18 mouse cellular contexts compared by ENCODE assay signal in genomic region chr3:68325575-68325974, GRCm38 (mm10).
"Had no signal": no experiment of that assay in that cellular context is flagged by ENCODE, and none has a peak within 500 bp of the region (broad histone marks: within the 10 kb centered on the region; RNA-seq: fewer than 3 reads in every experiment).

No protein-coding gene starts in this region.

- H3K4me1 ChIP-seq: kidney, embryonic 15.5 days; limb, embryonic 12.5 days; limb, embryonic 15.5 days; midbrain, embryonic 12.5 days; neural tube, embryonic 13.5 days had no signal

- ATAC-seq: intestine, postnatal 0 days; liver, postnatal 0 days; midbrain, embryonic 16.5 days had no signal

- H3K27ac ChIP-seq: kidney, embryonic 15.5 days; limb, embryonic 12.5 days; limb, embryonic 15.5 days; liver, embryonic 14.5 days; macrophage; midbrain, embryonic 12.5 days; neural tube, embryonic 13.5 days had no signal

- H3K9me3 ChIP-seq: kidney, embryonic 15.5 days; limb, embryonic 12.5 days; limb, embryonic 15.5 days; midbrain, embryonic 12.5 days; neural tube, embryonic 13.5 days had no signal

- H3K4me3 ChIP-seq: kidney, embryonic 15.5 days; limb, embryonic 12.5 days; limb, embryonic 15.5 days; midbrain, embryonic 12.5 days; myocyte; neural tube, embryonic 13.5 days had no signal

- DNase-seq: kidney, adult 8-10 months; kidney, postnatal 10 days; kidney, postnatal 36 days; left cerebral cortex, postnatal 4 days; liver, postnatal 0 days; thymus, adult 18-20 months; thymus, postnatal 4 days had no signal

- H3K36me3 ChIP-seq: kidney, embryonic 15.5 days; limb, embryonic 12.5 days; limb, embryonic 15.5 days; midbrain, embryonic 12.5 days; neural tube, embryonic 13.5 days had no signal

- H3K27me3 ChIP-seq: kidney, embryonic 15.5 days; limb, embryonic 12.5 days; limb, embryonic 15.5 days; neural tube, embryonic 13.5 days had no signal

- H3K4me2 ChIP-seq: kidney, embryonic 15.5 days; limb, embryonic 12.5 days; limb, embryonic 15.5 days; liver, embryonic 11.5 days; midbrain, embryonic 12.5 days; neural tube, embryonic 13.5 days had no signal

- H3K9ac ChIP-seq: kidney, embryonic 15.5 days; limb, embryonic 12.5 days; limb, embryonic 15.5 days; liver, embryonic 14.5 days; liver, postnatal 0 days; midbrain, embryonic 12.5 days; neural tube, embryonic 13.5 days had no signal
